Mouse (Mus musculus) 3134 (cell line): ENCODE measurements at regions not wholly inside any gene's neighbourhood (a gene's known extent, or its start where the extent isn't known, plus 50 kb on each side); places are given as distances from the start of the nearest gene placed in this dataset.

ENCODE experiments used
- DNase-seq: peaks from one replicate; pipeline ENCODE4 v3.0.0-alpha.2; 2011; ENCODE audit warnings: low spot score; ENCODE audit not compliant: insufficient read length; ENCODE audit errors: extremely low read depth

- DNase-seq, result no peak
Measured at GRCm38 (mm10) chr17:47182118-47182517, 171.8 kb upstream of the Ubr2 start.

- DNase-seq, result no peak
Measured at GRCm38 (mm10) chr17:47179410-47179809, 169.1 kb upstream of the Ubr2 start.

GRCm38 (mm10) chr17:47178705-47179104 is 168.3 kb upstream of the Ubr2 start:
- no peak for DNase-seq

GRCm38 (mm10) chr17:47177671-47178246 is 167.4 kb upstream of the Ubr2 start:
- no peak for DNase-seq

- no peak for DNase-seq
Measured at GRCm38 (mm10) chr17:47176328-47176727, 166.0 kb upstream of the Ubr2 start.

- no peak for DNase-seq
Measured at GRCm38 (mm10) chr17:47174748-47175215, 164.4 kb upstream of the Ubr2 start.

- no peak for DNase-seq
Measured at GRCm38 (mm10) chr17:47171801-47172200, 161.4 kb upstream of the Ubr2 start.

- DNase-seq, result no peak
Measured at GRCm38 (mm10) chr17:47170978-47171593, 160.7 kb upstream of the Ubr2 start.

GRCm38 (mm10) chr17:47168105-47168504 is 157.7 kb upstream of the Ubr2 start:
- no peak for DNase-seq

- peak; percentile 20 for DNase-seq
Measured at GRCm38 (mm10) chr17:47163677-47164340, 153.5 kb upstream of the Ubr2 start.

GRCm38 (mm10) chr17:47162459-47162858 is 152.1 kb upstream of the Ubr2 start:
- no peak for DNase-seq

GRCm38 (mm10) chr17:47156237-47156636 is 145.9 kb upstream of the Ubr2 start:
- no peak for DNase-seq

- no peak for DNase-seq
Measured at GRCm38 (mm10) chr17:47151557-47152278, 141.4 kb upstream of the Ubr2 start.

GRCm38 (mm10) chr17:47151193-47151556 is 140.8 kb upstream of the Ubr2 start:
- no peak for DNase-seq

- DNase-seq, result no peak
Measured at GRCm38 (mm10) chr17:47150636-47151035, 140.3 kb upstream of the Ubr2 start.

GRCm38 (mm10) chr17:47149662-47150061 is 139.3 kb upstream of the Ubr2 start:
- no peak for DNase-seq

- no peak for DNase-seq
Measured at GRCm38 (mm10) chr17:47149158-47149557, 138.8 kb upstream of the Ubr2 start.

GRCm38 (mm10) chr17:47146640-47147039 is 136.3 kb upstream of the Ubr2 start:
- DNase-seq, result no peak

- no peak for DNase-seq
Measured at GRCm38 (mm10) chr17:47145590-47145989, 135.2 kb upstream of the Ubr2 start.

GRCm38 (mm10) chr17:47144996-47145395 is 134.6 kb upstream of the Ubr2 start:
- no peak for DNase-seq

- no peak for DNase-seq
Measured at GRCm38 (mm10) chr17:47144460-47144859, 134.1 kb upstream of the Ubr2 start.
